Mouse (Mus musculus) forebrain, embryonic 13.5 days (tissue): Measurements from ENCODE around the gene Pofut1. TPM values are rescaled to one million over a fixed set of nuclear protein-coding genes. Genes with fewer than 3 reads are reported as not detected.

Experiments used
- ATAC-seq: fragments of 200-750 bp; cut with Nextera tagmentation; 2 replicates; pipeline ENCODE4 v1.8.0; 2017
- H3K27ac ChIP-seq: fragments of 300-500 bp; sonication (generic); 2 replicates; pipeline ENCODE4 v1.5.1; 2015; ENCODE audit warnings: inconsistent platforms, mild to moderate bottlenecking, moderate library complexity
- H3K27me3 ChIP-seq: fragments of 300-500 bp; sonication (generic); 2 replicates; pipeline ENCODE4 v1.6.1; 2015; ENCODE audit warnings: mild to moderate bottlenecking, inconsistent platforms
- H3K36me3 ChIP-seq: fragments of 300-500 bp; sonication (generic); 2 replicates; pipeline ENCODE4 v1.6.1; 2015; ENCODE audit warnings: mild to moderate bottlenecking, inconsistent platforms; ENCODE audit not compliant: poor library complexity, severe bottlenecking
- H3K4me1 ChIP-seq: fragments of 300-500 bp; sonication (generic); 2 replicates; pipeline ENCODE4 v1.6.1; 2015; ENCODE audit warnings: inconsistent platforms
- H3K4me2 ChIP-seq: fragments of 300-500 bp; sonication (generic); 2 replicates; pipeline ENCODE4 v1.6.1; 2015; ENCODE audit warnings: inconsistent platforms, mild to moderate bottlenecking, moderate library complexity
- H3K4me3 ChIP-seq: fragments of 300-500 bp; sonication (generic); 2 replicates; pipeline ENCODE4 v1.5.1; 2015; ENCODE audit warnings: mild to moderate bottlenecking, inconsistent platforms
- H3K9ac ChIP-seq: fragments of 300-500 bp; sonication (generic); 2 replicates; pipeline ENCODE4 v1.6.1; 2015; ENCODE audit warnings: mild to moderate bottlenecking, inconsistent platforms
- H3K9me3 ChIP-seq: fragments of 300-500 bp; sonication (generic); replicated peaks from 2 replicates; pipeline ENCODE4 v1.6.1; 2016; ENCODE audit warnings: inconsistent platforms
- WGBS: fragments of 180-500 bp; shearing (Covaris S2); methylation state at CpG from one replicate; pipeline ENCODE4 v1.1.7; 2015; 5-methylcytosine and 5-hydroxymethylcytosine counted together
- polyA plus RNA-seq: library from polyadenylated mRNA; unstranded; fragments of >200 nt; fragmentation: Nextera tagmentation; extraction: Ambion mirVana; gene quantifications from 2 replicates; pipeline ENCODE4 v1.2.1, GENCODE M21; 2015

Pofut1 gene
- polyA plus RNA-seq, 1 experiment from 2014 or later: 6.8 TPM

DNA sequence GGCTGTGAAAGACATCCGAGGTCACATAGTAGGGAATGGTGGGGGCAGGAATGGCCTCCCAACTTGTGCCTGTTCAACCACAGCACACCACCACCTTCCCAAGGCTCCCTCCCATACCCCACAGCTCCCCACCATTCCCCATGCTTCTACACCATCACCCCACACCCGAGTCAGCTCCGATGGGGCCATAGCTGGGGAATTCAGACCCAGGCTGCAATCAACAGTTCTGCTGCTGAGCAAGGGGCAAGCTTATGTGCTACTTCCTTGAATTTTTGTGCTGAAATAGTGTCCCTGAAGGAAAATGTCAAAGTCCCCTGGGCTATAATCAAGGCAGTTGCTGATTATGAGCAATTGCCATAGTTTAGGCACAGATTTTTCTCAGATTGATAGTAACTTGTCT lies 22.8 kb upstream of the Pofut1 start:
- Histone ChIP-seq H3K9ac (no peak overlapping the region), H3K36me3 (no peaks in the 10 kb centered on the region), H3K9me3 (no peaks in the 10 kb centered on the region), H3K4me2 (no peak overlapping the region), H3K27ac (no peak overlapping the region), H3K4me3 (no peak overlapping the region), H3K4me1 (no peaks in the 10 kb centered on the region), H3K27me3 (no peaks in the 10 kb centered on the region)
- no peak for ATAC-seq
- WGBS: 87% methylated on average over 3 of the region's 3 CpGs

- Histone ChIP-seq H3K4me1 (peaks cover 12% of the 10 kb centered on the region), H3K36me3 (no peaks in the 10 kb centered on the region), H3K9me3 (no peaks in the 10 kb centered on the region), H3K9ac (no peak overlapping the region), H3K27me3 (no peaks in the 10 kb centered on the region), H3K27ac (no peak overlapping the region), H3K4me3 (no peak overlapping the region), H3K4me2 (no peak overlapping the region)
- ATAC-seq: no peak
- 85% methylated on average over 4 of the region's 4 CpGs for WGBS
Observed at GRCm38 (mm10) chr2:153221620-153222019, 19.7 kb upstream of the Pofut1 start.

GRCm38 (mm10) chr2:153222130-153222529 lies 19.2 kb upstream of the Pofut1 start:
- no peaks in the 10 kb centered on the region for H3K9me3 ChIP-seq
- no peak for ATAC-seq
- H3K36me3 ChIP-seq: peaks cover 4% of the 10 kb centered on the region; the same call in 1 of the 2 replicates
- H3K4me3 ChIP-seq: no peak overlapping the region
- H3K9ac ChIP-seq: no peak overlapping the region
- H3K27me3 ChIP-seq: no peaks in the 10 kb centered on the region
- H3K4me1 ChIP-seq: peaks cover 12% of the 10 kb centered on the region
- no peak overlapping the region for H3K27ac ChIP-seq
- no peak overlapping the region for H3K4me2 ChIP-seq

- peaks cover 8% of the 10 kb centered on the region; the same call in 1 of the 2 replicates for H3K36me3 ChIP-seq
- H3K4me3 ChIP-seq: no peak overlapping the region
- H3K27ac ChIP-seq: no peak overlapping the region
- peaks cover 12% of the 10 kb centered on the region for H3K4me1 ChIP-seq
- WGBS: 95% methylated on average over 2 of the region's 2 CpGs
- no peak overlapping the region for H3K4me2 ChIP-seq
- H3K9me3 ChIP-seq: no peaks in the 10 kb centered on the region
- no peak for ATAC-seq
- no peak overlapping the region for H3K9ac ChIP-seq
- no peaks in the 10 kb centered on the region for H3K27me3 ChIP-seq
Observed at GRCm38 (mm10) chr2:153222566-153222965, 18.8 kb upstream of the Pofut1 start.

DNA sequence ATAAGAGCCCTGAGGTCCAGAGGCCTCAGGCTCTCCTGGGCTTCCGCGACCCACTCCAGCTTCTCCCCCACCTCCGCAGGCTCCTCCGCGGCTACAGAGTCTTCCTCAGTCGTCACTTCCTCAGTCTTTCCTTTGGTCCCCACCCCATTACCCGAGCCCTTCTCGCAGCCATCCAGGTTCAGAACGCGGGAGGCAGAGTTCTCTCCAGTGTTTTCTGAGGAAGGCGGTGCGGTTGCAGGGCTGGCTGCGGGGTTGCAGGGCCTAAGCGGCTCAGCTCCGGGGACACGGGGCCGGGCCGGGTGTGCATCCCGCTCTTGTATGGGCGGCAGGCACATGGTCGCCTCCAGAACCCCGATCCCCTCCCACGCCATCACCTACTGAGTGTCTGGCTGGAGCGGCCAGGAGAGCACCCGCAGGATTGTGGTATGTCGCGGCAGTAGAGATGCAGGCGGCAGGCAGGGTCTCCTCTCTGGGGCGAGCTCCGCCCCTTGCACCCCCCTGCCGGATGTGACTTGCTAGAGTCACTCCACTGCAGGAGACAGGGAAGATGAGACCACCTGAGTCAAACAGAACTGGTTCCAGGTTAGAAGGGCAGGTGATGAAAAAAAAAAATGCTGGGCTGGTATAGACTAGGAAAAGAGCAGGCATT lies 16.3 kb upstream of the Pofut1 start, which contains the start of gene Tspyl3:
Gene Tspyl3, minus strand, starts transcription at position 496 of the 649 bp plus-strand sequence.
- Histone ChIP-seq H3K27ac (peak within 1 kb of the TSS; percentile 58), H3K4me2 (peak within 1 kb of the TSS; percentile 68), H3K36me3 (peaks cover 31% of the 10 kb centered on the region), H3K4me1 (peaks cover 12% of the 10 kb centered on the region), H3K4me3 (peak within 1 kb of the TSS; percentile 54), H3K9me3 (no peaks in the 10 kb centered on the region), H3K27me3 (no peaks in the 10 kb centered on the region), H3K9ac (peak within 1 kb of the TSS; percentile 76)
- ATAC-seq: peak; percentile 89
- 2% methylated on average over 31 of the region's 31 CpGs for WGBS

- H3K9me3 ChIP-seq: no peaks in the 10 kb centered on the region
- ATAC-seq: no peak
- 13% methylated on average over 3 of the region's 3 CpGs for WGBS
- H3K27ac ChIP-seq: no peak overlapping the region; the same call in 1 of the 2 replicates
- peaks cover 12% of the 10 kb centered on the region for H3K4me1 ChIP-seq
- peak overlapping the region; percentile 54 for H3K4me3 ChIP-seq
- no peaks in the 10 kb centered on the region for H3K27me3 ChIP-seq
- peak overlapping the region; percentile 76 for H3K9ac ChIP-seq
- peaks cover 36% of the 10 kb centered on the region for H3K36me3 ChIP-seq
- peak overlapping the region; percentile 68 for H3K4me2 ChIP-seq
Observed at GRCm38 (mm10) chr2:153225595-153225953, 15.8 kb upstream of the Pofut1 start.

DNA sequence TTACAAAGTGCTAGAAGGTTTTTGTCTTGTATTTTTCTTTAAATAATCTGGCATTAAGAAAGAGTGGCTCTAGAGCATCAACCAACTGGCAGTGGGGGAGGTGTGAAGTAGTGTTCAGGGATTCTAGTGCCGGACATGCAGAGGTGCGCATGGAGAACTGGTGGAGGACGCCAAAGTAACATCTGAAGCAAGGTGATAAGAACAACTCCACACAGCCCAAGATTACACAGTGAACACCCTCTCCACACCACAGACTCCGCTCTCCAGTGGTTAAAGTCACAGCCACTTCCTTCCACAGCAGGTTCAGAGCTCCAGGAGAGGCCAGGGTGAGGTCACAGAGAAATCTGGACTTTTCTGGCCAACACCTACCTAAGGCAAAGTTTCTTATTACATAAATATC lies 13.4 kb upstream of the Pofut1 start:
- Histone ChIP-seq H3K9me3 (no peaks in the 10 kb centered on the region), H3K27me3 (no peaks in the 10 kb centered on the region), H3K9ac (no peak overlapping the region), H3K4me2 (no peak overlapping the region), H3K4me3 (no peak overlapping the region), H3K4me1 (peaks cover 12% of the 10 kb centered on the region), H3K36me3 (peaks cover 59% of the 10 kb centered on the region), H3K27ac (no peak overlapping the region)
- 93% methylated on average over 4 of the region's 4 CpGs for WGBS
- no peak for ATAC-seq

DNA sequence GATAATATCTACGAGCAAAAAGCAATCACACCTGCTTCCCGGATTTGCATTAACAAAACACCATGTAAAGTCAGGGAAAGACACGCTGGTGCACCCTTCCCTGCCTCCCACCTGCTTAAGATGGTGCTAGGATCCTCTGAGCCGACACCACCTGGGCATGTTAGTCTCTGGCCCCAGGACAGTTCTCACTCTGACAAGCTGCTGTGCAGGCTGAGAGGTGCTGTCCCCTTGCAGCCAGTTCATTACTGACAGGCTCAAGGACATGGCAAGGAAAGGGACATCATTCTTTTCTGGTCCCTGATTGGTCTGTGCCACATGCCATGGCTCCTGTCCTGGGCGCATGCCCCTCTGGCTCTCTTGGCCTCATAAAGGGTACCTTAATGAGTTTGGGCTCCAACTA lies 12.8 kb upstream of the Pofut1 start:
- no peaks in the 10 kb centered on the region for H3K27me3 ChIP-seq
- H3K4me3 ChIP-seq: no peak overlapping the region
- no peaks in the 10 kb centered on the region for H3K9me3 ChIP-seq
- H3K9ac ChIP-seq: no peak overlapping the region
- no peak for ATAC-seq
- 89% methylated on average over 5 of the region's 5 CpGs for WGBS
- peaks cover 65% of the 10 kb centered on the region for H3K36me3 ChIP-seq
- no peak overlapping the region for H3K4me2 ChIP-seq
- no peak overlapping the region for H3K27ac ChIP-seq
- peaks cover 12% of the 10 kb centered on the region for H3K4me1 ChIP-seq

- Histone ChIP-seq H3K27ac (no peak overlapping the region), H3K9ac (no peak overlapping the region), H3K4me2 (no peak overlapping the region), H3K36me3 (peaks cover 55% of the 10 kb centered on the region), H3K4me1 (peaks cover 41% of the 10 kb centered on the region), H3K27me3 (no peaks in the 10 kb centered on the region), H3K4me3 (no peak overlapping the region), H3K9me3 (no peaks in the 10 kb centered on the region)
- WGBS: 76% methylated on average over 4 of the region's 4 CpGs
- no peak for ATAC-seq
Observed at GRCm38 (mm10) chr2:153237193-153237592, 4.1 kb upstream of the Pofut1 start.

- no peak overlapping the region; the same call in 1 of the 2 replicates for H3K27ac ChIP-seq
- WGBS: 64% methylated on average over 4 of the region's 4 CpGs
Observed at GRCm38 (mm10) chr2:153237891-153238290, 3.4 kb upstream of the Pofut1 start.

GRCm38 (mm10) chr2:153238406-153238805 lies 2.9 kb upstream of the Pofut1 start:
- H3K4me1 ChIP-seq: peaks cover 51% of the 10 kb centered on the region
- no peak overlapping the region for H3K27ac ChIP-seq
- peaks cover 47% of the 10 kb centered on the region for H3K36me3 ChIP-seq
- H3K27me3 ChIP-seq: no peaks in the 10 kb centered on the region
- no peak for ATAC-seq
- H3K4me3 ChIP-seq: no peak overlapping the region
- peak overlapping the region; percentile 91; the same call in 1 of the 2 replicates for H3K4me2 ChIP-seq
- H3K9me3 ChIP-seq: no peaks in the 10 kb centered on the region
- WGBS: 54% methylated on average over 2 of the region's 2 CpGs
- H3K9ac ChIP-seq: peak overlapping the region; percentile 45; the same call in 1 of the 2 replicates

More at GRCm38 (mm10) chr2:153237891-153238290, 3.4 kb upstream of the Pofut1 start:
- Histone ChIP-seq H3K4me3 (no peak overlapping the region), H3K27me3 (no peaks in the 10 kb centered on the region), H3K36me3 (peaks cover 48% of the 10 kb centered on the region), H3K4me2 (no peak overlapping the region), H3K9ac (peak overlapping the region; percentile 45; the same call in 1 of the 2 replicates), H3K4me1 (peaks cover 48% of the 10 kb centered on the region), H3K9me3 (no peaks in the 10 kb centered on the region)
- ATAC-seq: no peak

GRCm38 (mm10) chr2:153239021-153239859 lies 2.1 kb upstream of the Pofut1 start:
- Histone ChIP-seq H3K4me1 (peaks cover 51% of the 10 kb centered on the region), H3K4me2 (peak overlapping the region; percentile 91), H3K9me3 (no peaks in the 10 kb centered on the region), H3K36me3 (peaks cover 41% of the 10 kb centered on the region), H3K4me3 (peak overlapping the region; percentile 97), H3K27me3 (no peaks in the 10 kb centered on the region), H3K27ac (0 out of 2 replicates have a peak overlapping the region, but pooled peaks have one; percentile 54), H3K9ac (peak overlapping the region; percentile 99)
- no peak for ATAC-seq
- WGBS: 39% methylated on average over 7 of the region's 7 CpGs
